Mouse (Mus musculus): ENCODE measurements around the gene Gm10591. TPM values are rescaled to one million over a fixed set of nuclear protein-coding genes. Genes with fewer than 3 reads are reported as not detected.

The Gm10591 gene
- not detected for polyA plus RNA-seq (2017; shearing (Covaris generic))

DNA sequence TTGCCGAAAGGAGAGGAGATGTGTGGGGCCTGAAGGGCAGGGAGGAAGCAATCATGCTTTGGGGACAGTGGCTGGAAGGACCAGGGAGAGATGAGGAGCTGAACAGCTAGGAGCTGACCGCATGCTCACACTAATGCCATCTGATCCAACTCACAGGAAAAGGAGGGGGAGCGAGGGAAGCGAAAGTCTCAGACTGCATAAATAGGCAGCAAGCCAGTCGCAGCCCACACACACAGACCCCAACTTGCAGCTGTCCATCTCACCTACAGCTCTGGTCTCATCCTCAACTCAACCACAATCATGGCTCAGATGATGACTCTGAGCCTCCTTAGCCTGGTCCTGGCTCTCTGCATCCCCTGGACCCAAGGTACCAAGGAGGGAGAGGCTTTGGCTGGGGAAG is at the start of gene Gm10591:
Gene Gm10591, plus strand, starts transcription at position 301 of the 400 bp plus-strand sequence.

DNA sequence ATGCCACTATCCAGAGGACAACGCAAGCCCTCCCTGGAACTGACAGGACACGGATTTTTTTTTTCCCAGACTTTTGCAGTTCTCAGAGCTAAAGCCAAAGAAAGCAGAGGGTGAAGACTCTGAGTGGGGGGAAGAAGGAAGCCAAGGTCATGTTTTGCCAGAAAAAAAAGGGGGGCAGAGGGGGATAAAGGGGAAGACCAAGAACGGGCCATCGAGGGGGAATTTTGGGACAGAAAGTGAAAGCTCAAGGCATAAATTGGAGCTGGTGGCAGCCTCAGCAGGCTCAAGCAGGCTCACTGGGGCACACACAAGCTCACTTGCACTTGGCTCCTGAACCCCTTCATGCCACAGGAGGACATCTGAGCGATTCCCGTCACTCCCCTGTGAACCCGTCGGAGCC is 17.4 kb downstream of the Gm10591 start, which contains the start of gene Gm2564:
Gene Gm2564, plus strand, starts transcription at position 301 of the 400 bp plus-strand sequence.

DNA sequence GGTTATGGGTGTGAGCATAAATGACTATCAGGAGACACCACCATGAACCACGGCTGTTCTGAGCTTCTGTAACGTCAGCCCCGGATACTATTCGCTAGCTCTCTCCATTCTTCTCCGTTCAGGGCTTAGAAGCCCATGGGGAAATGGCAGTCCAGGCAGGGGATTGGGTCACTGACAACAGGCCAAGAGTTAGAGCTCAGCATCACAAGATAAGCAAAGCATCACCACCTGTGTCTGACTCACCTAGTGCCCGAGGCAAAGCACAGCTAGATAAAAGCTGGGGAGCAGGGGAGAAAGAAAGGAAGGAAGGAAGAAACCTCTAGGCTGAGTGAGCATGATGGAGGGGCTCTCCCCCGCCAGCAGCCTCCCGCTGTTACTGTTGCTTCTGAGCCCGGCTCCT is 43.0 kb downstream of the Gm10591 start, which contains the start of gene Ccl27b:
Gene Ccl27b, plus strand, starts transcription at position 301 of the 400 bp plus-strand sequence.

DNA sequence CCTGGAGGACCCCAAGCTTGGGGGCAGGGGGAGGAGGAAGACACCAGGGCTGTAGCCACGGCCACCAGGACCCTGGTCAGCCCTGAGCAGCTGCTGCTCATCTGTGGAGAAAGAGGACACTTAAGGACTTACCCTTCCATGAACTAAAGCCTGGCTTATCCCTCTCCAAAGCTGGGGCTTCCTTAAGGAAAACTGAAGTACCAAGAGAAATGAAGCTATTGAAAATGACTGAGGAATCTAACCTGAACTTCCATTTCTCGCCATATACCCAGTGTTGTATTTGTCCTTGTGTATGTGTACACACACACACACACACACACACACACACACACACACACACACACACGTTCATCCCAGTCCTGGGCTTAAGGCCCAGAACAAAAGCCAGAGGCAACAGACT is 49.8 kb downstream of the Gm10591 start, which contains the start of gene Il11ra2:
Gene Il11ra2, minus strand, starts transcription at position 101 of the 400 bp plus-strand sequence.

Other genes with a start within 250 kb of the Gm10591 start
- 1 to 10 TPM in 1 of 2 experiments, not detected in 1; 1.0 TPM for gene Gm21586, start 172.8 kb upstream of the Gm10591 start, polyA plus RNA-seq (2017; shearing (Covaris generic))
- not detected for gene Gm2163, start 145.4 kb upstream of the Gm10591 start, polyA plus RNA-seq (2017; shearing (Covaris generic))
- gene Fam205a2, start 84.0 kb upstream of the Gm10591 start, polyA plus RNA-seq (2017; shearing (Covaris generic)) = not detected
- gene Gm2564, start 17.5 kb downstream of the Gm10591 start, polyA plus RNA-seq (2017; shearing (Covaris generic)) = under 1 TPM in 1 of 2 experiments, not detected in 1; 0.39 TPM
- not detected for gene Ccl27b, start 43.1 kb downstream of the Gm10591 start, polyA plus RNA-seq (2017; shearing (Covaris generic))
- not detected for gene Il11ra2, start 49.7 kb downstream of the Gm10591 start, polyA plus RNA-seq (2017; shearing (Covaris generic))
- gene 4930578G10Rik, start 123.3 kb downstream of the Gm10591 start, polyA plus RNA-seq (2017; shearing (Covaris generic)) = under 1 TPM in 1 of 2 experiments, not detected in 1; 0.32 TPM
- gene Ccl19, start 144.4 kb downstream of the Gm10591 start, polyA plus RNA-seq (2017; shearing (Covaris generic)) = under 1 TPM in 1 of 2 experiments, not detected in 1; 0.31 TPM
- not detected for gene Ccl21a, start 161.8 kb downstream of the Gm10591 start, polyA plus RNA-seq (2017; shearing (Covaris generic))
- not detected for gene Fam205a1, start 241.7 kb downstream of the Gm10591 start, polyA plus RNA-seq (2017; shearing (Covaris generic))
- under 1 TPM; 0.10 to 0.12 TPM for gene Gm12394, start 244.6 kb downstream of the Gm10591 start, polyA plus RNA-seq (2017; shearing (Covaris generic))